Mouse (Mus musculus) hindbrain, embryonic 16.5 days (tissue): ENCODE data around the gene Agmat. TPM values are rescaled to one million over a fixed set of nuclear protein-coding genes. Genes with fewer than 3 reads are reported as not detected.

ENCODE experiments used
- ATAC-seq: fragments of 200-750 bp; cut with Nextera tagmentation; 2 replicates; pipeline ENCODE4 v1.8.0; 2017; ENCODE audit warnings: moderate TSS enrichment, moderate library complexity
- H3K27ac ChIP-seq: fragments of 300-500 bp; sonication (generic); 2 replicates; pipeline ENCODE4 v1.5.1; 2014; ENCODE audit warnings: low read depth, mild to moderate bottlenecking, control low read depth, low read length, moderate library complexity
- H3K27me3 ChIP-seq: fragments of 300-500 bp; sonication (generic); replicated peaks from 2 replicates; pipeline ENCODE4 v1.6.1; 2014; ENCODE audit warnings: low read length; ENCODE audit not compliant: control insufficient read depth, insufficient read depth
- H3K36me3 ChIP-seq: fragments of 300-500 bp; sonication (generic); 2 replicates; pipeline ENCODE4 v1.6.1; 2014; ENCODE audit warnings: mild to moderate bottlenecking, low read length, moderate library complexity, mixed read lengths; ENCODE audit not compliant: control insufficient read depth, insufficient read depth
- H3K4me1 ChIP-seq: fragments of 300-500 bp; sonication (generic); 2 replicates; pipeline ENCODE4 v1.6.1; 2014; ENCODE audit warnings: low read depth, low read length; ENCODE audit not compliant: control insufficient read depth, insufficient read depth
- H3K4me2 ChIP-seq: fragments of 300-500 bp; sonication (generic); 2 replicates; pipeline ENCODE4 v1.6.1; 2014; ENCODE audit warnings: mild to moderate bottlenecking, low read length, control low read depth, moderate library complexity
- H3K4me3 ChIP-seq: fragments of 300-500 bp; sonication (generic); 2 replicates; pipeline ENCODE4 v1.5.1; 2014; ENCODE audit warnings: mild to moderate bottlenecking, low read length, control low read depth, moderate library complexity
- H3K9ac ChIP-seq: fragments of 300-500 bp; sonication (generic); 2 replicates; pipeline ENCODE4 v1.6.1; 2014; ENCODE audit warnings: low read depth, mild to moderate bottlenecking, control low read depth, low read length, moderate library complexity
- H3K9me3 ChIP-seq: fragments of 300-500 bp; sonication (generic); 2 replicates; pipeline ENCODE4 v1.6.1; 2014; ENCODE audit warnings: mild to moderate bottlenecking, low read length, moderate library complexity; ENCODE audit not compliant: control insufficient read depth
- WGBS: fragments of 180-500 bp; shearing (Covaris S2); extraction: QIAGEN DNeasy Blood & Tissue Kit; methylation state at CpG from one replicate; pipeline ENCODE4 v1.1.7; 2014; 5-methylcytosine and 5-hydroxymethylcytosine counted together
- polyA plus RNA-seq: library from polyadenylated mRNA; unstranded; fragments of >200 nt; fragmentation: Nextera tagmentation; extraction: Ambion mirVana; gene quantifications from 2 replicates; pipeline ENCODE4 v1.2.1, GENCODE M21; 2015

Gene Agmat
- polyA plus RNA-seq, 1 experiment from 2014 or later, result 0.29 TPM

- H3K9me3 ChIP-seq, result no peaks in the 10 kb centered on the region
- peak overlapping the region; percentile 96 for H3K27ac ChIP-seq
- H3K4me3 ChIP-seq, result peak overlapping the region; percentile 77
- H3K4me1 ChIP-seq, result peaks cover 11% of the 10 kb centered on the region
- peak overlapping the region; percentile 67 for H3K4me2 ChIP-seq
- H3K27me3 ChIP-seq, result no peaks in the 10 kb centered on the region
- H3K9ac ChIP-seq, result peak overlapping the region; percentile 82
- peaks cover 5% of the 10 kb centered on the region; the same call in 1 of the 2 replicates for H3K36me3 ChIP-seq
- 10% methylated on average over 10 of the region's 10 CpGs for WGBS
- ATAC-seq, result no peak
Observed at GRCm38 (mm10) chr4:141792554-141793281, 46.2 kb downstream of the Agmat start.

DNA sequence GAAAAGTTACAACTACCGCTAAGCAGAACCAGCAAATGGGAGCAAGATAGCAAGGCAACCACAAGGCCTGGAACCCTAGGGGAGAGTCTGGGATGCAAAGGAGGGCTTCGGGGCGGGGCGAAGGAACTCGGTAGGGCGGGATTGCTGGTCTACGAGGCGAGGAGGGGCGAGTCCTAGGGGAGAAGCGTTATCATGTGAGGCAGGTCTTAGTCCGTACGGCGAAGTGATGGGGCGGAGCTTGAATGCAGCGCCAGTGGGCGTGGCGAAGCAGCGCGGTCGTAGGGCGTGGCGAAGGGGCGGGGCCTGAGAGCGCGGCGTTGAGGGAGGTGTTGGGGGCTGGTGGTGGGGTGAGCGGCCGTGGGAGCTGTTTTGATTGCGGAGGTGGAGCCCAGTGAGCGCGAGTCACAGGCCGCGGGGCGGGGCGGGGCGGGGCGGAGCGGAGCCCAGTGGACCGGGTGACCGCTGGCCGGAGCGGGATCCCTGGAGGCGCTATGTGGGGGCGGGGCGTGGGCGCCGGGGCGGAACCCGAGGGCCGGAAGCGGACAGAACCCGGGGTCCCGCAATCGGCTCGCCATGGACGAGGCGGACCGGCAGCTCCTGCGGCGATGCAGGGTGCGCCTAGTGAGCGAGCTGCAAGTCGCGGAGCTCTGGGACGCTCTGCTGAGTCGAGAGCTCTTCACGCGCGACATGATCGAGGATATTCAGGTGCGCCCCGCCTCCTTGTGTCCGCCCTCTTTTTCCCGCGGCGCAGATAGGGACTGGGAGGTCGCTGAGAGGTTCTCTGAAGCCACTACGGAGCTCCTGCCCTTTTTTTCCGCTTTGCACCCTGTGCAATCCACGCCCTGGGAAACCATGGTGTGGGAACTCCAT, 47.0 kb downstream of the Agmat start, which contains the start of gene Casp9:
Casp9 (plus strand) TSS at position 331 of the 870 bp plus-strand sequence.
- H3K9me3 ChIP-seq, result no peaks in the 10 kb centered on the region
- H3K4me3 ChIP-seq, result peak within 1 kb of the TSS; percentile 77
- H3K27me3 ChIP-seq, result no peaks in the 10 kb centered on the region
- H3K4me2 ChIP-seq, result peak within 1 kb of the TSS; percentile 67
- H3K4me1 ChIP-seq, result peaks cover 11% of the 10 kb centered on the region
- peaks cover 6% of the 10 kb centered on the region; the same call in 1 of the 2 replicates for H3K36me3 ChIP-seq
- peak within 1 kb of the TSS; percentile 96 for H3K27ac ChIP-seq
- WGBS, result under 1% methylated on average over 67 of the region's 80 CpGs
- peak within 1 kb of the TSS; percentile 82 for H3K9ac ChIP-seq
- peak; percentile 70 for ATAC-seq

DNA sequence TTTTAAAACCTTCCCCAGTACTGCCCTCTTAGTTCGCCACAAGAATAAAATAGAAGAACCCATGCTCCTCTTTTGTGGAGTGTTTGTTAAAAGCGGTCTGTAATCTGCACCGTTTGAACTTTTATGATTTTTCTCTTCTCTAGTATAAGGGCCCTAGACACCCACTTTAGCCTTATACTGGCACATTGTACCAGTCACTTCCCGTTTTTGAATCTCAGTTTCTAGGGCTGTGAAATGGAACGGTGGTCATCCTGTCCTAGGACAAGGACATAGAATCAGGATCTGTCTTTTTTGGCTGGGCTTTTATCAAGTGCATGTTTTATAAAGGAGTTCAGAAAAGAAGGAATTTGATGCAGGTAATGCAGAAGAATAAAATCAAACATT, 47.7 kb downstream of the Agmat start:
- no peaks in the 10 kb centered on the region for H3K27me3 ChIP-seq
- H3K36me3 ChIP-seq, result peaks cover 6% of the 10 kb centered on the region; the same call in 1 of the 2 replicates
- peak overlapping the region; percentile 77 for H3K4me3 ChIP-seq
- H3K4me2 ChIP-seq, result peak overlapping the region; percentile 67
- no peaks in the 10 kb centered on the region for H3K9me3 ChIP-seq
- H3K4me1 ChIP-seq, result peaks cover 11% of the 10 kb centered on the region
- H3K9ac ChIP-seq, result peak overlapping the region; percentile 82
- WGBS, result 11% methylated on average over 5 of the region's 5 CpGs
- peak overlapping the region; percentile 96 for H3K27ac ChIP-seq
- no peak for ATAC-seq

DNA sequence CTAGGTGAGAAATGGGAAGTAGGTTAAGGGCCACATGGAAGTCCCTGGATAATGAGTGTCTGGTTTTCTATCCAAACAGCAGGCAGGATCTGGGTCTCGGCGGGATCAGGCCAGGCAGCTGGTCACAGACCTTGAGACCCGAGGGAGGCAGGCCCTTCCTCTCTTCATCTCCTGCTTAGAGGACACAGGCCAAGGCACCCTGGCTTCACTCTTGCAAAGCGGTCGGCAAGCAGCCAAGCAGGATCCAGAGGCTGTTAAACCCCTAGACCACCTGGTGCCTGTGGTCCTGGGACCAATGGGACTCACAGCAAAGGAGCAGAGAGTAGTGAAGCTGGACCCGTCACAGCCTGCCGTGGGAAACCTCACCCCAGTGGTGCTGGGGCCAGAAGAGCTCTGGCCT, 49.9 kb downstream of the Agmat start:
- ATAC-seq, result no peak
- Histone ChIP-seq H3K27ac (no peak overlapping the region), H3K27me3 (no peaks in the 10 kb centered on the region), H3K4me2 (no peak overlapping the region), H3K9me3 (no peaks in the 10 kb centered on the region), H3K4me1 (peaks cover 6% of the 10 kb centered on the region), H3K4me3 (no peak overlapping the region), H3K9ac (no peak overlapping the region), H3K36me3 (peaks cover 6% of the 10 kb centered on the region; the same call in 1 of the 2 replicates)
- WGBS, result 84% methylated on average over 7 of the region's 7 CpGs

- Histone ChIP-seq H3K9ac (no peak overlapping the region), H3K4me3 (no peak overlapping the region), H3K27me3 (no peaks in the 10 kb centered on the region), H3K4me2 (no peak overlapping the region), H3K9me3 (no peaks in the 10 kb centered on the region), H3K4me1 (peaks cover 6% of the 10 kb centered on the region), H3K27ac (no peak overlapping the region), H3K36me3 (peaks cover 6% of the 10 kb centered on the region; the same call in 1 of the 2 replicates)
- no peak for ATAC-seq
- WGBS, result 84% methylated on average over 4 of the region's 4 CpGs
Observed at GRCm38 (mm10) chr4:141796954-141797353, 50.5 kb downstream of the Agmat start.

- peaks cover 6% of the 10 kb centered on the region; the same call in 1 of the 2 replicates for H3K36me3 ChIP-seq
- H3K9ac ChIP-seq, result no peak overlapping the region
- H3K4me1 ChIP-seq, result peaks cover 6% of the 10 kb centered on the region
- no peak overlapping the region for H3K27ac ChIP-seq
- H3K4me3 ChIP-seq, result no peak overlapping the region
- 97% methylated on average over 5 of the region's 5 CpGs for WGBS
- no peaks in the 10 kb centered on the region for H3K27me3 ChIP-seq
- H3K9me3 ChIP-seq, result no peaks in the 10 kb centered on the region
- no peak overlapping the region for H3K4me2 ChIP-seq
- ATAC-seq, result no peak
Observed at GRCm38 (mm10) chr4:141797545-141797944, 51.1 kb downstream of the Agmat start.

DNA sequence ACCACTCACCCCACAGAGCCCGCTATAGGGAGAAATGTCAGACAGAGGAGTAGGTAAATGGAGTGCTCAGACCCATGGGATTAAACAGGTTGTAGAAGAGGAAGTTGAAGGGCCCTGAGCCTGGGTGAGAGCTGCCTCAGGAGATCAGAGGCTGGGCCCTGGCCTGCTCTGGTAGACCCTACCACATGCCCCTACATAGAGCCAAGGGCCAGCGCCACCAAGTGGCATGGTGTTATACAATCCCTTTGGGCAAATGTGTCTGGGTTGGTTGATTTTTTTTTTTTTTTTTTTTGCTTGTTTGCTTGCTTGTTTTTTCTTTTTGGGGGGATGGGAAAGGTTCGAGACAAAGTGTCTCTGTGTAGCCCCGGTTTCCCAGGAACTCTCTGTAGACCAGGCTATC, 57.6 kb downstream of the Agmat start:
- WGBS, result 97% methylated on average over 4 of the region's 4 CpGs
- ATAC-seq, result no peak
- Histone ChIP-seq H3K4me3 (no peak overlapping the region), H3K9ac (no peak overlapping the region), H3K9me3 (no peaks in the 10 kb centered on the region), H3K4me1 (no peaks in the 10 kb centered on the region), H3K27ac (no peak overlapping the region), H3K4me2 (no peak overlapping the region), H3K36me3 (peaks cover 37% of the 10 kb centered on the region), H3K27me3 (no peaks in the 10 kb centered on the region)

- Histone ChIP-seq H3K9ac (no peak overlapping the region), H3K4me3 (no peak overlapping the region), H3K36me3 (peaks cover 43% of the 10 kb centered on the region), H3K27me3 (no peaks in the 10 kb centered on the region), H3K4me1 (no peaks in the 10 kb centered on the region), H3K9me3 (no peaks in the 10 kb centered on the region), H3K4me2 (no peak overlapping the region), H3K27ac (no peak overlapping the region)
- 94% methylated on average over 8 of the region's 8 CpGs for WGBS
- ATAC-seq, result no peak
Observed at GRCm38 (mm10) chr4:141805886-141806285, 59.4 kb downstream of the Agmat start.
